Mouse (Mus musculus): ENCODE data around the gene Hps3. TPM values are rescaled to one million over a fixed set of nuclear protein-coding genes. Genes with fewer than 3 reads are reported as not detected.
"Not testable (repeated sequence)": the region's sequence is repeated elsewhere in the genome, so short reads cannot be mapped to it uniquely, and the experiment has no call there.

The Hps3 gene
- polyA plus RNA-seq (2015; fragmentation: Nextera tagmentation; extraction: Ambion mirVana): 12.0 and 12.1 TPM in 2 replicates

- peak within 1 kb of the TSS; percentile 81 for H3K9ac ChIP-seq (ENCODE audit: low read length)
- peaks cover 11% of the 10 kb centered on the region for H3K4me1 ChIP-seq (ENCODE audit: control insufficient read depth, insufficient read depth, low read length)
- ATAC-seq (replicated peaks; ENCODE audit: extremely low read depth, insufficient read depth, low FRiP score): peak; percentile 99
- under 1% methylated on average over 47 of the region's 47 CpGs for WGBS
- no peaks in the 10 kb centered on the region for H3K27me3 ChIP-seq (ENCODE audit: control insufficient read depth, insufficient read depth, low read length)
- H3K4me2 ChIP-seq (ENCODE audit: low read depth, low read length): peak within 1 kb of the TSS; percentile 86
- peak within 1 kb of the TSS; percentile 97 for H3K4me3 ChIP-seq (ENCODE audit: low read length)
- H3K9me3 ChIP-seq (replicated peaks; ENCODE audit: control insufficient read depth, low read length): no peaks in the 10 kb centered on the region
- peak within 1 kb of the TSS; percentile 82 for H3K27ac ChIP-seq (ENCODE audit: low read length)
- no peaks in the 10 kb centered on the region for H3K36me3 ChIP-seq (ENCODE audit: control insufficient read depth, insufficient read depth)
Observed at GRCm38 (mm10) chr3:20034719-20035404, at the start of gene Hps3. Gene Hps3, minus strand, starts transcription at chr3:20035315.

GRCm38 (mm10) chr3:20082161-20082560, 47.0 kb upstream of the Hps3 start:
- Histone ChIP-seq H3K4me1 (ENCODE audit: control insufficient read depth, insufficient read depth, low read length) (peaks cover 12% of the 10 kb centered on the region), H3K36me3 (ENCODE audit: control insufficient read depth, insufficient read depth) (peaks cover 8% of the 10 kb centered on the region; the same call in 1 of the 2 replicates), H3K27ac (ENCODE audit: low read length) (peak overlapping the region; percentile 93), H3K4me2 (ENCODE audit: low read depth, low read length) (peak overlapping the region; percentile 46; the same call in 1 of the 2 replicates), H3K9ac (ENCODE audit: low read length) (peak overlapping the region; percentile 23), H3K4me3 (ENCODE audit: low read length) (no peak overlapping the region), H3K9me3 (replicated peaks; ENCODE audit: control insufficient read depth, low read length) (no peaks in the 10 kb centered on the region), H3K27me3 (ENCODE audit: control insufficient read depth, insufficient read depth, low read length) (no peaks in the 10 kb centered on the region)
- ATAC-seq (replicated peaks; ENCODE audit: extremely low read depth, insufficient read depth, low FRiP score): peak; percentile 96
- 33% methylated on average over 3 of the region's 3 CpGs for WGBS

GRCm38 (mm10) chr3:20076145-20077053, 41.3 kb upstream of the Hps3 start:
- no peaks in the 10 kb centered on the region for H3K9me3 ChIP-seq (replicated peaks; ENCODE audit: control insufficient read depth, low read length)
- H3K4me1 ChIP-seq (ENCODE audit: control insufficient read depth, insufficient read depth, low read length): peaks cover 9% of the 10 kb centered on the region
- no peaks in the 10 kb centered on the region for H3K27me3 ChIP-seq (ENCODE audit: control insufficient read depth, insufficient read depth, low read length)
- 55% methylated on average over 11 of the region's 11 CpGs for WGBS
- ATAC-seq (replicated peaks; ENCODE audit: extremely low read depth, insufficient read depth, low FRiP score): peak; percentile 58; the same call in 1 of the 2 replicates
- peak overlapping the region; percentile 64 for H3K27ac ChIP-seq (ENCODE audit: low read length)
- peaks cover 9% of the 10 kb centered on the region; the same call in 1 of the 2 replicates for H3K36me3 ChIP-seq (ENCODE audit: control insufficient read depth, insufficient read depth)
- peak overlapping the region; percentile 54 for H3K4me2 ChIP-seq (ENCODE audit: low read depth, low read length)
- peak overlapping the region; percentile 26 for H3K4me3 ChIP-seq (ENCODE audit: low read length)
- H3K9ac ChIP-seq (ENCODE audit: low read length): no peak overlapping the region

GRCm38 (mm10) chr3:20058197-20058541, 23.1 kb upstream of the Hps3 start:
- Histone ChIP-seq H3K9ac (ENCODE audit: low read length) (peak overlapping the region; percentile 87), H3K36me3 (ENCODE audit: control insufficient read depth, insufficient read depth) (peaks cover 5% of the 10 kb centered on the region), H3K27ac (ENCODE audit: low read length) (no peak overlapping the region), H3K4me3 (ENCODE audit: low read length) (peak overlapping the region; percentile 95), H3K4me1 (ENCODE audit: control insufficient read depth, insufficient read depth, low read length) (peaks cover 10% of the 10 kb centered on the region), H3K9me3 (replicated peaks; ENCODE audit: control insufficient read depth, low read length) (no peaks in the 10 kb centered on the region), H3K4me2 (ENCODE audit: low read depth, low read length) (peak overlapping the region; percentile 71), H3K27me3 (ENCODE audit: control insufficient read depth, insufficient read depth, low read length) (no peaks in the 10 kb centered on the region)
- 0% methylated on average over 7 of the region's 9 CpGs for WGBS
- ATAC-seq (replicated peaks; ENCODE audit: extremely low read depth, insufficient read depth, low FRiP score): no peak

GRCm38 (mm10) chr3:20057306-20058196, 22.4 kb upstream of the Hps3 start, which contains the start of gene Hltf:
Gene Hltf, plus strand, starts transcription at chr3:20057811.
- Histone ChIP-seq H3K4me2 (ENCODE audit: low read depth, low read length) (peak within 1 kb of the TSS; percentile 71), H3K9me3 (replicated peaks; ENCODE audit: control insufficient read depth, low read length) (no peaks in the 10 kb centered on the region), H3K4me1 (ENCODE audit: control insufficient read depth, insufficient read depth, low read length) (peaks cover 10% of the 10 kb centered on the region), H3K9ac (ENCODE audit: low read length) (peak within 1 kb of the TSS; percentile 87), H3K36me3 (ENCODE audit: control insufficient read depth, insufficient read depth) (peaks cover 5% of the 10 kb centered on the region), H3K27me3 (ENCODE audit: control insufficient read depth, insufficient read depth, low read length) (no peaks in the 10 kb centered on the region), H3K27ac (ENCODE audit: low read length) (peak within 1 kb of the TSS; percentile 75), H3K4me3 (ENCODE audit: low read length) (peak within 1 kb of the TSS; percentile 95)
- ATAC-seq (replicated peaks; ENCODE audit: extremely low read depth, insufficient read depth, low FRiP score): peak; percentile 100
- WGBS: under 1% methylated on average over 50 of the region's 54 CpGs

GRCm38 (mm10) chr3:20044736-20045135, 9.6 kb upstream of the Hps3 start:
- not testable (repeated sequence) for H3K9ac ChIP-seq (ENCODE audit: low read length); H3K27me3 ChIP-seq (ENCODE audit: control insufficient read depth, insufficient read depth, low read length); ATAC-seq (replicated peaks; ENCODE audit: extremely low read depth, insufficient read depth, low FRiP score); H3K9me3 ChIP-seq (replicated peaks; ENCODE audit: control insufficient read depth, low read length); H3K27ac ChIP-seq (ENCODE audit: low read length); H3K4me3 ChIP-seq (ENCODE audit: low read length); H3K4me2 ChIP-seq (ENCODE audit: low read depth, low read length); H3K36me3 ChIP-seq (ENCODE audit: control insufficient read depth, insufficient read depth); H3K4me1 ChIP-seq (ENCODE audit: control insufficient read depth, insufficient read depth, low read length)
- 61% methylated on average over 3 of the region's 3 CpGs for WGBS

- not testable (repeated sequence) for H3K4me3 ChIP-seq (ENCODE audit: low read length); H3K4me2 ChIP-seq (ENCODE audit: low read depth, low read length); H3K9ac ChIP-seq (ENCODE audit: low read length); H3K9me3 ChIP-seq (replicated peaks; ENCODE audit: control insufficient read depth, low read length); H3K4me1 ChIP-seq (ENCODE audit: control insufficient read depth, insufficient read depth, low read length); H3K36me3 ChIP-seq (ENCODE audit: control insufficient read depth, insufficient read depth); H3K27me3 ChIP-seq (ENCODE audit: control insufficient read depth, insufficient read depth, low read length); H3K27ac ChIP-seq (ENCODE audit: low read length); ATAC-seq (replicated peaks; ENCODE audit: extremely low read depth, insufficient read depth, low FRiP score)
- 90% methylated on average over 7 of the region's 7 CpGs for WGBS
Observed at GRCm38 (mm10) chr3:20041461-20041860, 6.3 kb upstream of the Hps3 start.

- Histone ChIP-seq H3K27ac (ENCODE audit: low read length) (no peak overlapping the region), H3K27me3 (ENCODE audit: control insufficient read depth, insufficient read depth, low read length) (no peaks in the 10 kb centered on the region), H3K4me1 (ENCODE audit: control insufficient read depth, insufficient read depth, low read length) (peaks cover 11% of the 10 kb centered on the region), H3K9me3 (replicated peaks; ENCODE audit: control insufficient read depth, low read length) (no peaks in the 10 kb centered on the region), H3K36me3 (ENCODE audit: control insufficient read depth, insufficient read depth) (no peaks in the 10 kb centered on the region), H3K4me2 (ENCODE audit: low read depth, low read length) (no peak overlapping the region), H3K4me3 (ENCODE audit: low read length) (no peak overlapping the region), H3K9ac (ENCODE audit: low read length) (no peak overlapping the region)
- WGBS: 79% methylated on average over 4 of the region's 4 CpGs
- no peak for ATAC-seq (replicated peaks; ENCODE audit: extremely low read depth, insufficient read depth, low FRiP score)
Observed at GRCm38 (mm10) chr3:20036069-20036468, 954 bp upstream of the Hps3 start.

Data from heart, embryonic 16.5 days (tissue).